Mouse (Mus musculus) thymus, adult 2 months (tissue): Measurements from ENCODE around the gene Cdkl2.
A peak's percentile ranks its signal among the peaks of the same experiment; 100 is the strongest.

Experiments
- CTCF ChIP-seq: fragments of 200-500 bp; IDR thresholded peaks from 2 replicates; pipeline ENCODE4 v1.5.1; 2012; ENCODE audit warnings: mild to moderate bottlenecking, control low read depth, low read length, moderate library complexity, borderline replicate concordance; ENCODE audit not compliant: control insufficient read depth, poor library complexity, insufficient read depth; ENCODE audit errors: extremely low read depth
- POLR2A ChIP-seq: fragments of 200-500 bp; IDR thresholded peaks from 2 replicates; pipeline ENCODE4 v1.6.1; 2012; ENCODE audit warnings: mild to moderate bottlenecking, low read length, control low read depth, moderate library complexity; ENCODE audit not compliant: control insufficient read depth, poor library complexity, insufficient read depth; ENCODE audit errors: extremely low read depth

GRCm38 (mm10) chr5:91962639-91963440 lies 80.8 kb downstream of the Cdkl2 start, which contains the start of gene Rchy1:
- TF ChIP-seq CTCF = peak; percentile 51
- TF ChIP-seq POLR2A = peak; percentile 66
